Comparison of ENCODE assay signal across 19 mouse cellular contexts in the genomic region with DNA sequence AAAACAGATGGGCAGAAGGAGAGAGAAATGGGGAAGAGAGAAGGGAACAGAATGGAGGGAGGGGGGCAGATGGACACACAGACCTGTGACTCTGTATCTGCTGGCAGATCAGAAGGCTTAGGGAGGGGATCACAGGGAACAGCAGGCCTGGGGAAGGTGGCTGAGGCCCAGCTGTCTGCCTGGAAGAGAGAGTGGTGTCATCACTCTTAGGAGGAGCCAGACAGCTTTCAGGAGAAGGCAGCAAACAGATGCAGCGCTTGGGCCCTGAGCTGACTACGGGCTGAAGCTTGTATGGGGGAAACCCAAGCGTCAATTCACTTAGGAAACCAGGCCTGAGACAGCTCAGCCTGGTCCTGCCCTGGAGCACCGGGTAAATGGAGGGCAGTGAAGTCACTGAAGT.
"Had no signal": no experiment of that assay in that cellular context is flagged by ENCODE, and none has a peak within 500 bp of the region (broad histone marks: within the 10 kb centered on the region; RNA-seq: fewer than 3 reads in every experiment).

No protein-coding gene starts in this region.

- H3K4me3 ChIP-seq: liver, embryonic 13.5 days; liver, embryonic 15.5 days; lung, embryonic 15.5 days; midbrain, embryonic 12.5 days; midbrain, embryonic 15.5 days; neural tube, embryonic 12.5 days had no signal

- H3K9ac ChIP-seq: liver, embryonic 13.5 days; liver, embryonic 15.5 days; liver, postnatal 0 days; lung, embryonic 15.5 days; midbrain, embryonic 12.5 days; midbrain, embryonic 15.5 days; neural tube, embryonic 12.5 days had no signal

- H3K27me3 ChIP-seq: liver, embryonic 13.5 days; liver, embryonic 15.5 days; lung, embryonic 15.5 days; midbrain, embryonic 12.5 days; midbrain, embryonic 15.5 days; neural tube, embryonic 12.5 days had no signal

- H3K27ac ChIP-seq: liver, embryonic 13.5 days; liver, embryonic 15.5 days; lung, embryonic 15.5 days; macrophage; midbrain, embryonic 12.5 days; midbrain, embryonic 15.5 days; neural tube, embryonic 12.5 days had no signal

- DNase-seq: liver, embryonic 13.5 days; liver, postnatal 0 days; lung, adult 2 months; lung, postnatal 14 days; lung, postnatal 36 days; right cerebral cortex, adult 18-20 months; right cerebral cortex, postnatal 4 days; spleen, adult 18-20 months; thymus, adult 18-20 months; thymus, postnatal 14 days; thymus, postnatal 36 days had no signal

- H3K36me3 ChIP-seq: liver, embryonic 13.5 days; liver, embryonic 15.5 days; lung, embryonic 15.5 days; midbrain, embryonic 12.5 days; midbrain, embryonic 15.5 days; neural tube, embryonic 12.5 days had no signal

- H3K4me1 ChIP-seq: liver, embryonic 13.5 days; liver, embryonic 15.5 days; lung, embryonic 15.5 days; midbrain, embryonic 12.5 days; midbrain, embryonic 15.5 days; neural tube, embryonic 12.5 days had no signal

- H3K9me3 ChIP-seq: liver, embryonic 13.5 days; liver, embryonic 15.5 days; lung, embryonic 15.5 days; midbrain, embryonic 12.5 days; midbrain, embryonic 15.5 days; neural tube, embryonic 12.5 days had no signal

- ATAC-seq: liver, postnatal 0 days; lung, postnatal 0 days; midbrain, embryonic 15.5 days had no signal

- H3K4me2 ChIP-seq: liver, embryonic 11.5 days; liver, embryonic 13.5 days; liver, embryonic 15.5 days; lung, embryonic 15.5 days; midbrain, embryonic 12.5 days; midbrain, embryonic 15.5 days; neural tube, embryonic 12.5 days had no signal
